Mouse (Mus musculus): ENCODE results near the gene Arl3. TPM values are rescaled to one million over a fixed set of nuclear protein-coding genes. Genes with fewer than 3 reads are reported as not detected.

Gene Arl3
- polyA plus RNA-seq, 1 experiment, result 7.6 TPM

- WGBS, result 76% methylated on average over 6 of the region's 6 CpGs
- DNase-seq (ENCODE audit: low read depth, low spot score), result no peak
These were observed 34.8 kb downstream of the Arl3 start for GRCm38 (mm10) chr19:46538213-46538612.

GRCm38 (mm10) chr19:46537357-46537756, 35.6 kb downstream of the Arl3 start:
- DNase-seq (ENCODE audit: low read depth, low spot score), result no peak
- WGBS, result 94% methylated on average over 9 of the region's 9 CpGs

- WGBS, result 51% methylated on average over 6 of the region's 6 CpGs
- DNase-seq (ENCODE audit: low read depth, low spot score), result no peak
These were observed 38.4 kb downstream of the Arl3 start for GRCm38 (mm10) chr19:46534542-46535098.

- WGBS, result 52% methylated on average over 5 of the region's 5 CpGs
- no peak for DNase-seq (ENCODE audit: low read depth, low spot score)
These were observed 39.5 kb downstream of the Arl3 start for GRCm38 (mm10) chr19:46533525-46533924.

GRCm38 (mm10) chr19:46533066-46533465, 39.9 kb downstream of the Arl3 start:
- DNase-seq (ENCODE audit: low read depth, low spot score), result no peak
- 41% methylated on average over 4 of the region's 4 CpGs for WGBS

- DNase-seq (ENCODE audit: low read depth, low spot score), result no peak
- WGBS, result 23% methylated on average over 10 of the region's 10 CpGs
These were observed 40.8 kb downstream of the Arl3 start for GRCm38 (mm10) chr19:46532031-46532688.

GRCm38 (mm10) chr19:46531071-46532030, 41.6 kb downstream of the Arl3 start:
- DNase-seq (ENCODE audit: low read depth, low spot score), result no peak
- WGBS, result 42% methylated on average over 16 of the region's 16 CpGs

- 73% methylated on average over 8 of the region's 8 CpGs for WGBS
These were observed 42.5 kb downstream of the Arl3 start for GRCm38 (mm10) chr19:46530449-46530990.

GRCm38 (mm10) chr19:46529601-46530448, 43.2 kb downstream of the Arl3 start:
- 62% methylated on average over 13 of the region's 13 CpGs for WGBS
- no peak for DNase-seq (ENCODE audit: low read depth, low spot score)

More at GRCm38 (mm10) chr19:46530449-46530990, 42.5 kb downstream of the Arl3 start:
- DNase-seq (ENCODE audit: low read depth, low spot score), result no peak

GRCm38 (mm10) chr19:46528529-46529213, 44.3 kb downstream of the Arl3 start:
- DNase-seq (ENCODE audit: low read depth, low spot score), result no peak
- 12% methylated on average over 20 of the region's 20 CpGs for WGBS

GRCm38 (mm10) chr19:46527632-46528528, 45.1 kb downstream of the Arl3 start:
- no peak for DNase-seq (ENCODE audit: low read depth, low spot score)
- 70% methylated on average over 17 of the region's 17 CpGs for whole genome bisulfite sequencing

GRCm38 (mm10) chr19:46525691-46526631, 47.0 kb downstream of the Arl3 start:
- no peak for DNase-seq (ENCODE audit: low read depth, low spot score)
- WGBS, result 85% methylated on average over 10 of the region's 10 CpGs

- no peak for DNase-seq (ENCODE audit: low read depth, low spot score)
- 9% methylated on average over 14 of the region's 14 CpGs for WGBS
These were observed 48.2 kb downstream of the Arl3 start for GRCm38 (mm10) chr19:46524601-46525321.

GRCm38 (mm10) chr19:46524152-46524544, 48.9 kb downstream of the Arl3 start:
- WGBS, result 44% methylated on average over 6 of the region's 6 CpGs
- DNase-seq (ENCODE audit: low read depth, low spot score), result no peak

GRCm38 (mm10) chr19:46523480-46524151, 49.4 kb downstream of the Arl3 start:
- no peak for DNase-seq (ENCODE audit: low read depth, low spot score)
- 52% methylated on average over 20 of the region's 20 CpGs for WGBS

- DNase-seq (ENCODE audit: low read depth, low spot score), result no peak
These were observed 49.9 kb downstream of the Arl3 start for GRCm38 (mm10) chr19:46523131-46523479.
